Mouse (Mus musculus) liver, embryonic 15.5 days (tissue): ENCODE measurements at regions not wholly inside any gene's neighbourhood (a gene's known extent, or its start where the extent isn't known, plus 50 kb on each side); places are given as distances from the start of the nearest gene placed in this dataset.

Source experiments
- ATAC-seq: fragments of 200-750 bp; cut with Nextera tagmentation; 2 replicates; pipeline ENCODE4 v1.8.0; 2017; ENCODE audit warnings: moderate number of reproducible peaks, mild to moderate bottlenecking, moderate library complexity; ENCODE audit not compliant: insufficient read depth
- H3K27ac ChIP-seq: fragments of 300-500 bp; sonication (generic); replicated peaks from 2 replicates; pipeline ENCODE4 v1.5.1; 2015; ENCODE audit warnings: mild to moderate bottlenecking, inconsistent platforms
- H3K27me3 ChIP-seq: fragments of 300-500 bp; sonication (generic); 2 replicates; pipeline ENCODE4 v1.6.1; 2015; ENCODE audit warnings: mild to moderate bottlenecking, inconsistent platforms
- H3K36me3 ChIP-seq: fragments of 300-500 bp; sonication (generic); replicated peaks from 2 replicates; pipeline ENCODE4 v1.6.1; 2015; ENCODE audit warnings: moderate library complexity, mild to moderate bottlenecking, inconsistent platforms
- H3K4me1 ChIP-seq: fragments of 300-500 bp; sonication (generic); replicated peaks from 2 replicates; pipeline ENCODE4 v1.6.1; 2015; ENCODE audit warnings: inconsistent platforms
- H3K4me2 ChIP-seq: fragments of 300-500 bp; sonication (generic); 2 replicates; pipeline ENCODE4 v1.6.1; 2015; ENCODE audit warnings: moderate library complexity, mild to moderate bottlenecking, inconsistent platforms
- H3K4me3 ChIP-seq: fragments of 300-500 bp; sonication (generic); replicated peaks from 2 replicates; pipeline ENCODE4 v1.5.1; 2015; ENCODE audit warnings: mild to moderate bottlenecking, inconsistent platforms
- H3K9ac ChIP-seq: fragments of 300-500 bp; sonication (generic); 2 replicates; pipeline ENCODE4 v1.6.1; 2015; ENCODE audit warnings: moderate library complexity, mild to moderate bottlenecking, inconsistent platforms
- H3K9me3 ChIP-seq: fragments of 300-500 bp; sonication (generic); replicated peaks from 2 replicates; pipeline ENCODE4 v1.6.1; 2016; ENCODE audit warnings: inconsistent platforms
- WGBS: fragments of 180-500 bp; shearing (Covaris S2); methylation state at CpG from one replicate; pipeline ENCODE4 v1.1.7; 2015; ENCODE audit warnings: mixed read lengths; ENCODE audit not compliant: insufficient replicate concordance; 5-methylcytosine and 5-hydroxymethylcytosine counted together

- Histone ChIP-seq H3K4me3 (no peak overlapping the region), H3K4me1 (no peaks in the 10 kb centered on the region), H3K36me3 (no peaks in the 10 kb centered on the region), H3K27me3 (no peaks in the 10 kb centered on the region), H3K9me3 (no peaks in the 10 kb centered on the region), H3K9ac (no peak overlapping the region), H3K27ac (no peak overlapping the region), H3K4me2 (no peak overlapping the region)
- no peak for ATAC-seq
- WGBS = 56% methylated on average over 6 of the region's 6 CpGs
These were observed 240.1 kb downstream of the Cyp26b1 start for GRCm38 (mm10) chr6:84353425-84354220.

- Histone ChIP-seq H3K4me3 (no peak overlapping the region), H3K27ac (no peak overlapping the region), H3K9ac (no peak overlapping the region), H3K4me1 (no peaks in the 10 kb centered on the region), H3K36me3 (no peaks in the 10 kb centered on the region), H3K27me3 (no peaks in the 10 kb centered on the region), H3K4me2 (no peak overlapping the region), H3K9me3 (no peaks in the 10 kb centered on the region)
- 75% methylated on average over 12 of the region's 12 CpGs for WGBS
- no peak for ATAC-seq
These were observed 248.8 kb downstream of the Cyp26b1 start for GRCm38 (mm10) chr6:84344936-84345335.

GRCm38 (mm10) chr6:84333666-84334179 is 260.0 kb downstream of the Cyp26b1 start:
- no peak overlapping the region for H3K4me3 ChIP-seq
- no peaks in the 10 kb centered on the region for H3K27me3 ChIP-seq
- no peaks in the 10 kb centered on the region for H3K36me3 ChIP-seq
- ATAC-seq = no peak
- H3K9me3 ChIP-seq = no peaks in the 10 kb centered on the region
- WGBS = 67% methylated on average over 10 of the region's 10 CpGs
- peaks cover 20% of the 10 kb centered on the region; the same call in 1 of the 2 replicates for H3K4me1 ChIP-seq
- H3K4me2 ChIP-seq = no peak overlapping the region
- no peak overlapping the region for H3K27ac ChIP-seq
- no peak overlapping the region for H3K9ac ChIP-seq

GRCm38 (mm10) chr6:84329106-84329505 is 264.6 kb downstream of the Cyp26b1 start:
- WGBS = 22% methylated on average over 7 of the region's 7 CpGs

GRCm38 (mm10) chr6:84328030-84328390 is 265.7 kb downstream of the Cyp26b1 start:
- ATAC-seq = peak; percentile 89
- Histone ChIP-seq H3K27ac (peak overlapping the region; percentile 76), H3K9ac (0 out of 2 replicates have a peak overlapping the region, but pooled peaks have one; percentile 12), H3K4me3 (peak overlapping the region; percentile 20; the same call in 1 of the 2 replicates), H3K36me3 (no peaks in the 10 kb centered on the region), H3K27me3 (peaks cover 3% of the 10 kb centered on the region; the same call in 1 of the 2 replicates), H3K4me1 (peaks cover 34% of the 10 kb centered on the region), H3K9me3 (no peaks in the 10 kb centered on the region), H3K4me2 (peak overlapping the region; percentile 50)
- 11% methylated on average over 3 of the region's 3 CpGs for whole genome bisulfite sequencing

More at GRCm38 (mm10) chr6:84329106-84329505, 264.6 kb downstream of the Cyp26b1 start:
- ATAC-seq = no peak
- no peaks in the 10 kb centered on the region for H3K36me3 ChIP-seq
- H3K9me3 ChIP-seq = no peaks in the 10 kb centered on the region
- no peak overlapping the region for H3K27ac ChIP-seq
- no peak overlapping the region for H3K9ac ChIP-seq
- H3K4me1 ChIP-seq = peaks cover 34% of the 10 kb centered on the region
- H3K4me3 ChIP-seq = no peak overlapping the region
- H3K4me2 ChIP-seq = peak overlapping the region; percentile 10; the same call in 1 of the 2 replicates
- no peaks in the 10 kb centered on the region; the same call in 1 of the 2 replicates for H3K27me3 ChIP-seq

GRCm38 (mm10) chr6:84327306-84328029 is 266.2 kb downstream of the Cyp26b1 start:
- peak overlapping the region; percentile 50 for H3K4me2 ChIP-seq
- H3K9ac ChIP-seq = no peak overlapping the region
- no peaks in the 10 kb centered on the region for H3K36me3 ChIP-seq
- no peak overlapping the region for H3K4me3 ChIP-seq
- H3K27me3 ChIP-seq = peaks cover 3% of the 10 kb centered on the region; the same call in 1 of the 2 replicates
- peak overlapping the region; percentile 76 for H3K27ac ChIP-seq
- H3K9me3 ChIP-seq = no peaks in the 10 kb centered on the region
- 32% methylated on average over 5 of the region's 5 CpGs for WGBS
- peak; percentile 81 for ATAC-seq
- peaks cover 34% of the 10 kb centered on the region for H3K4me1 ChIP-seq

GRCm38 (mm10) chr6:84325384-84326114 is 268.2 kb downstream of the Cyp26b1 start:
- 53% methylated on average over 5 of the region's 5 CpGs for WGBS
- H3K27me3 ChIP-seq = peaks cover 10% of the 10 kb centered on the region; the same call in 1 of the 2 replicates
- ATAC-seq = no peak
- H3K4me1 ChIP-seq = peaks cover 27% of the 10 kb centered on the region
- no peak overlapping the region for H3K4me2 ChIP-seq
- no peak overlapping the region for H3K27ac ChIP-seq
- H3K9ac ChIP-seq = no peak overlapping the region
- H3K36me3 ChIP-seq = no peaks in the 10 kb centered on the region
- no peaks in the 10 kb centered on the region for H3K9me3 ChIP-seq
- no peak overlapping the region for H3K4me3 ChIP-seq

GRCm38 (mm10) chr6:84324185-84324584 is 269.5 kb downstream of the Cyp26b1 start:
- Histone ChIP-seq H3K4me1 (peaks cover 18% of the 10 kb centered on the region), H3K27me3 (peaks cover 19% of the 10 kb centered on the region; the same call in 1 of the 2 replicates), H3K9ac (no peak overlapping the region), H3K36me3 (no peaks in the 10 kb centered on the region), H3K27ac (no peak overlapping the region), H3K9me3 (no peaks in the 10 kb centered on the region), H3K4me3 (no peak overlapping the region), H3K4me2 (no peak overlapping the region)
- ATAC-seq = no peak
- 79% methylated on average over 4 of the region's 4 CpGs for WGBS

- H3K4me1 ChIP-seq = peaks cover 5% of the 10 kb centered on the region
- no peak for ATAC-seq
- 68% methylated on average over 4 of the region's 4 CpGs for WGBS
- no peak overlapping the region for H3K4me2 ChIP-seq
- peaks cover 23% of the 10 kb centered on the region; the same call in 1 of the 2 replicates for H3K27me3 ChIP-seq
- no peak overlapping the region for H3K4me3 ChIP-seq
- no peak overlapping the region for H3K9ac ChIP-seq
- no peaks in the 10 kb centered on the region for H3K9me3 ChIP-seq
- no peaks in the 10 kb centered on the region for H3K36me3 ChIP-seq
- H3K27ac ChIP-seq = no peak overlapping the region
These were observed 271.2 kb downstream of the Cyp26b1 start for GRCm38 (mm10) chr6:84322528-84322927.

GRCm38 (mm10) chr6:84320586-84320985 is 273.1 kb downstream of the Cyp26b1 start:
- no peak for ATAC-seq
- no peaks in the 10 kb centered on the region for H3K9me3 ChIP-seq
- H3K9ac ChIP-seq = no peak overlapping the region
- no peak overlapping the region for H3K4me2 ChIP-seq
- H3K4me3 ChIP-seq = no peak overlapping the region
- 30% methylated on average over 1 of the region's 1 CpGs for WGBS
- no peaks in the 10 kb centered on the region for H3K36me3 ChIP-seq
- H3K27me3 ChIP-seq = peaks cover 23% of the 10 kb centered on the region
- H3K27ac ChIP-seq = no peak overlapping the region
- H3K4me1 ChIP-seq = no peaks in the 10 kb centered on the region
